Mouse (Mus musculus) monocyte, adult 5-6 weeks (primary cell): ENCODE results near the gene Vps37d. TPM values are rescaled to one million over a fixed set of nuclear protein-coding genes. Genes with fewer than 3 reads are reported as not detected.

Experiments used
- ATAC-seq: fragments of 153-309, 156-312 bp; replicated peaks from 2 replicates; pipeline ENCODE4 v1.8.0; 2017; ENCODE audit warnings: mild to moderate bottlenecking; ENCODE audit not compliant: low TSS enrichment, insufficient number of reproducible peaks, severe bottlenecking, poor library complexity, low FRiP score
- total RNA-seq: library from RNA; stranded (forward); fragments of 200-1000, 200-491, 200-594 nt; gene quantifications from 3 replicates; pipeline ENCODE4 v1.2.3, GENCODE M21; 2017

Vps37d gene
- total RNA-seq, 1 experiment from 2014 or later, result not detected

- no peak for ATAC-seq
These were observed 38.5 kb downstream of the Vps37d start for GRCm38 (mm10) chr5:135039541-135039940.

GRCm38 (mm10) chr5:135037946-135038345 lies 40.1 kb downstream of the Vps37d start:
- no peak for ATAC-seq

GRCm38 (mm10) chr5:135035608-135036359 lies 42.3 kb downstream of the Vps37d start:
- ATAC-seq, result no peak

- ATAC-seq, result no peak
These were observed 43.5 kb downstream of the Vps37d start for GRCm38 (mm10) chr5:135034593-135034992.

GRCm38 (mm10) chr5:135032581-135032980 lies 45.5 kb downstream of the Vps37d start:
- no peak for ATAC-seq

GRCm38 (mm10) chr5:135029007-135029854 lies 48.8 kb downstream of the Vps37d start:
- ATAC-seq, result no peak

- ATAC-seq, result no peak
These were observed 52.2 kb downstream of the Vps37d start for GRCm38 (mm10) chr5:135025899-135026298.

GRCm38 (mm10) chr5:135024665-135025224 lies 53.3 kb downstream of the Vps37d start:
- peak; percentile 49; the same call in 1 of the 2 replicates for ATAC-seq

GRCm38 (mm10) chr5:135023344-135024173 lies 54.5 kb downstream of the Vps37d start, which contains the start of gene Stx1a:
TSS of gene Stx1a (plus strand) at chr5:135023482.
- ATAC-seq, result no peak

Other genes starting within 250 kb of the Vps37d start
- gene Tmem270, start 171.5 kb downstream of the Vps37d start, total RNA-seq, result not detected in 3 replicates
- gene Cldn13, start 162.7 kb downstream of the Vps37d start, total RNA-seq, result not detected in 3 replicates
- gene Mettl27, start 145.9 kb downstream of the Vps37d start, total RNA-seq, result 1.3 to 1.6 TPM in 2 of 3 replicates, not detected in the other
- gene Cldn4, start 131.3 kb downstream of the Vps37d start, total RNA-seq, result not detected in 3 replicates
- not detected in 3 replicates for gene Cldn3, start 92.1 kb downstream of the Vps37d start, total RNA-seq
- 13.0 to 27.0 TPM (median 24.1 TPM) in 3 replicates for gene Abhd11, start 69.1 kb downstream of the Vps37d start, total RNA-seq
- gene Stx1a, start 54.8 kb downstream of the Vps37d start, total RNA-seq, result 0.29 to 0.76 TPM in 2 of 3 replicates, not detected in the other
- 3.8 to 6.5 TPM (median 5.5 TPM) in 3 replicates for gene Dnajc30, start 14.1 kb downstream of the Vps37d start, total RNA-seq
- gene Bud23, start 13.3 kb downstream of the Vps37d start, total RNA-seq, result 50.6 to 85.3 TPM (median 72.7 TPM) in 3 replicates
- gene Mlxipl, start 11.6 kb upstream of the Vps37d start, total RNA-seq, result 0.57 to 4.5 TPM (median 1.1 TPM) in 3 replicates
- 4.3 to 9.9 TPM (median 9.6 TPM) in 3 replicates for gene Tbl2, start 71.4 kb upstream of the Vps37d start, total RNA-seq
- gene Bcl7b, start 90.0 kb upstream of the Vps37d start, total RNA-seq, result 52.4 to 63.3 TPM (median 53.1 TPM) in 3 replicates
- gene Baz1b, start 109.0 kb upstream of the Vps37d start, total RNA-seq, result 100 to 162 TPM (median 112 TPM) in 3 replicates
- not detected in 3 replicates for gene Fzd9, start 173.0 kb upstream of the Vps37d start, total RNA-seq